Mouse (Mus musculus): ENCODE data around the gene Qrfp. TPM values are rescaled to one million over a fixed set of nuclear protein-coding genes. Genes with fewer than 3 reads are reported as not detected.

The Qrfp gene
- total RNA-seq, 2 experiments from 2014 or later, result not detected

DNA sequence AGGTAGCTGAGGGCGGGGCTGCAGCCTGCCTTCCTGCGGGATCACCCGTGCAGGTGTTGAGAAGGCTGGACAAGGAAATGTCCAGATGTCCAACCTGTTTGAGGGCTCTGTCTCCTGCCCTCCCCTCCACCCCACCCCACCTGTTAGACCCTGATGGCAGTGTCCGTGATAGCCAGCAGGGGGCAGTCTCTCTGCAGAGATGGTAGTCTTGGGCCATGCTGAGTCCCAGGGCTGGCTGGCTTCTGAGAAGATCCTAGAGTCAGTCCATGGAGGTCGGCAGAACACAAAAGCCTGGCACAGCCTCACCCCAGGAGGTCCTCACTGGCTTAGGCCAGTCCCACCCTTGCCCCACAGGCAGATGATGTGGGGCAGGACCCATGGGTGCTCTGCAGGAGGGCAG lies 5.0 kb upstream of the Qrfp start:
- peak; percentile 69 to 76 for DNase-seq

DNA sequence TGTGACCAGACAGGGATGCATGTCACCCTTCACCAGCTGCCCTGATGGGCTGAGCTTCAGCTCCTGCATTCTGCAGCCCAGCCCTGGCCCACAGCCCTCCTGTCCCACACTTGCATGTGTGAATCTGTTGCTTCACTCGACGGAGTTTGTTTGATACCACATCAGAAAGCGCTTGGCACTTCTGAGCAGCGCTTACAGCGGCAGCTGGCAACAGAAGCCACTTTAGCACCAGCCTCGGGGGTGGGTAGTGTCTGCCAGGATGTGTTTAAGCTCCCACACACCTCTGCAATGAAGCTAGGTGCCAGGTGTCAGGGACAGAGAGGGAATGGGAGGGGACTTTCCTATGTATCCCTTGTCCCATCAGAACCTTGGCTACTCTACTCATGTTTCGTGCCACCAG lies 4.3 kb upstream of the Qrfp start:
- no peak for DNase-seq

DNA sequence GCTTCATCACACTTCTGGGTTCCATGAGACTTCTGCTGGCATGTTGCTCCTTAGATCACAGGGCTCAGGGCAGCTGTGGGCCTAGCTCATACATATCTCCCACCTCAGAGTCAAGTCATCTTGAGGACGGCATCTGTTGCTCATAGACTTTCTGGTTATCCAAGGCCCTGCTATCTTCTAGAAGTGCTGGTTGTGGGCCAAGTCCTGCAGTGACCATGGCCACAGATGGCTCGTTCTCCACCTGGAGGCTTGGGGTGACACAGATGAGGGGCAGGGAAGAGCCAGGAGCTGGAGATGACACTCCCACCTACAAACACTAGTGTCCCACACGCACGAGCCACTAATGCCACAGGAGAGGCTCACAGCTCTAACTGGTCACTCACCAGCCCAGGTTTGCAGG lies 3.3 kb upstream of the Qrfp start:
- no peak for DNase-seq

DNA sequence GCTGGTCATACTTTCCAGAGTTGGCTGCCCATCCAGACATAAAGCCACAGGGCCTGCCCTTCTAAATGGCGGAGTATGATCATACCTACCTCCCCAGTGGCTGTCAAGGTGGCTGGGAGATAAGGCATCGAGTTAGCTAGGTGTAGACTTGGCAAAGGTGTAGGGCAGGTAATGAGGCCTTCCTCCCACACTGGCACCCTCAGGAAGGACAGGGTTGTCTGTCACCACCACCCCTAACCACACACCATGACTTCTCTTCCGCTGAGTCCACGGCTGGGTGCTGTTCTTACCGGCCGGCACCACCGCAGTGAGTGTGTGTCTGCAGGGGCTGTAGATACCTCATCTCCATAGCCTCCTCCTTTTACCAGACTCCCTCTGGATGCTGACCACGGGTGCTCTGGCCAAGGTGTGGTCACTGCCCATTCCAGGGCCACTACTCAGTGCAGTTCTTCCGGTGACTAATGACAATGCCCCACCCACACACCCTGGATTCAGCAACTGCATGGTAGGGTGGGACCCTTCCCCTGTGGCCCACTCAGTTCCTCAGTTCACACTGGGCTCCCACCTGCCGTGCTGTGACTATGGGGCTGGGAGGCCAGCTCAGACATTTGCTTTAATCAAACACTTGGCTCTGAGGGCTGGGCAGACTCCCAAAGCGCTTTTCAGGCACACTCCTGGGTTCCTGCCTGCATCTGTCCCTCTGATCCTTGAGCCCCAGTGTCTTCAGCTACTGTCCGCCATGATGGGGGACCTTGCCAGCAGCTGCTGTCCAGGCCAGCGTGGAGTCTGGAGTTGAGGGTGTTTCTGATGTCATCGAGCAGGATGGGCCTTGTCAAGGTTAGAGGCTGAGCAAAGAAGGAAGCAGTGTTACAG lies 942 bp upstream of the Qrfp start:
- no peak for DNase-seq

DNA sequence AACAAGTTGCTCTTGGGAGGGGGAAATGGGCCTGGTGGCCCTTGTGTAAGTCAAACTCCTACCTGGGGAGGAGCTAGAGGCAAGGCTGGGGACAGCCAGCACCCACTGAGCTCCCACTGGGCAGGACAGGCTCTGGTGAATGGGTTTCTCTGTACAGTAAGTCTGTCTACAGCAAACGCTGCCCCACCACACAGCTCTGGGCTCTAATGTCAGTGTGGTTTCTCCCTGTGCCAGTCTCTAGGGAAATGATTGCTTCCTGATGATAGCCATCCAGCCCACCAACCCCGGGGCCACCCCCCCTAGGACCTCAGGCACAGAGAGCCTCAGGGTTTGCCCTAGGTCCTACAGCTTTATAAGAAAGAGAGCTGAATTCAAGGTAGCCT lies 1.0 kb downstream of the Qrfp start:
- no peak for DNase-seq

DNA sequence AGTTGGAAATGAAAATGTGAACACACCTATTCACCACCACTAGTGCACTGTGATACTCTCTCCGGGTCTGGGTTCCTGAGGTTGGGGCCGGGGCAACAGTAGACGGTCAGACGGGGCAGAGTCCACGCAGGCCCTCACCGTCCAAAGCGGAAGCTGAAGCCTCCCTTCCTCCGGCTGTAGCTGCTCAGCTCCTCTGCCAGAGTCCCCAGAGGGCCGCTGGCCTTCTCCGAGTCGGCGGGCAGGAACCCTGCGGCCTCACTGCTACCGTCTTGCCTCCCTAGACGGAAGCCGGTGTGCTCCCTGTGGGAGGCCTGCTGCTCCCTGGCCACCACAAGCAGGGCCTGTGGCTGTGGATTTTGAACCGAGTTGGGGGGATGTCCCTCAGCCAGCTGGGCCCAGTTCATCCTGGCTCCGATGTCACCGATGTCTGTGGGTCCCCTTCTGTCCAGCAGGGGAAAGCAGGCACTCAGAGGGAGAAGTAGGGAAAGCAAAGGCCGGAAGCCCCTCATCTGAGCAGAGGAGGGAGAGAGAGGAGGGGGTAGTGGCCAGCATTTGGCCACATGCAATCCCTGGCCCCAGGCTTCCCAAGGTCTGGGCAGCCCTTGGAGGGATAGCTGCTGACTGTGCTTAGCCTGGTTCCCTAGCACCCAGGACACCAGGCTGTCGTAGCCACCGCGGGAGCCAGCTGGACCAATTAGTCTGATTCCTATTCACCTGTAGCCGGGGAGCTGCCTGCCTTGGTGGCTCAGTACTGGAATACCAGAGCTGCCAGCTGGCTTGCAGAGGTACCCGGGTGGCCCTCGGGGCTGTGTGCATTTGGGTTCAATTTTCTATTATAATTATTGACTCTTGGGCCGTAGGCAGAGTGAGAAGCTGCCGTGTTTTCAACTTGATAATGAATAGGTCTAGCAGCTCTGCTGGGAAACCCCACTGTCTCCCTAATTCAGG lies 1.7 kb downstream of the Qrfp start:
- DNase-seq, result no peak

DNA sequence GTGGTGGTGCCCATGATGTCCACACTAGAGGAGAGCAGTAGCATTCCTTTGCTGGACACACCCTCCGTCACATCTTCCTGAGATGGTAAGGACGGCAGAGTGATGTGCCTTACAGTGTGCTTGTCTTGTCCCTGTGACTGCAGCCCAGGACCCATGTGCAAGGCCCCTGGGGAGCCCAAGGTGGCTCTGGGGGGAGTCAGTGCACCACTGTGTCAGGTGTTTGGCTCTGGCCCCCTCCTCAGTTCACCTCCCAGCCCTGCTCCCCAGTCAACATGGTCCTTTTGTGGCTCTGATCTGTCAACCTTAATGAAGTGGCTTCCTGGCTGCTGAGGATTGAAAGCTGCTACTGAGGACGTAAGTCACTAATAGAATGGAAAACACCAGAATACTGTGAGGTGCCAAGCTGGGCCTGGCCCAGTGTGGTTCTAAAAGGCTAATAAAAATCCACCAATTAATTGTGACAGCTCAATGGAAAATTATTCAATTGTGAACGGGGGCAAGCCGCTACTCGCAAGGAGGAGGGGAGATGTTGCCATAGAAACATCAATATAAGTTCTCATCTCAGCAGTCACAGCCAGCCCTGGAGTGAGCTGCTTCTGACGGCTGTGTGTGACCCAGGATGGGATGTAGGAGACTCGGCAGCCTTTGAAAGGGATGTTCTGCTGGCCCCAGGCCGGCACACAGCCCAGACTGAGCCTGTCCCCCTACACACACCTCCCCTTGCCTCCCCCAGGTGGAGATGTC lies 3.6 kb downstream of the Qrfp start:
- no peak for DNase-seq

DNA sequence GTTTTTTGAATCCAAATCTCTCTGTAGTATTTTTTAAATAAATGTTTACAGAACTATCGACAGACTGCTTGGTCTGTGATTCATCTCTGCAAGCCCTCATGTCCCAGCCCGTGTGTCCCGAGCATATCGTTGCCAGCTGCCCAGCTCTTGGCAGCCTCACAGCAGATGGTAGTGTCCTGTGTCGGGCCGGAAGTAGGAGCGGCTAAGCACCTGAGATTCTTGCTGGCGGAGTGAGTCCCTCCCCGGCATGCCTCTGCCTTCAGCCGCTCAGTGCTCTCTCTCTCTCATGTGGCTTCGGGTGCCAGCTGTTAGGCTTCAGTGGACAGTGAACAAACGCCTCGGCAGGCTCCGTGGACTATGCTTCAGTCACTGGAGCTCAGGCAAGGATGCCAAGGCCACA lies 6.9 kb downstream of the Qrfp start:
- no peak for DNase-seq

DNA sequence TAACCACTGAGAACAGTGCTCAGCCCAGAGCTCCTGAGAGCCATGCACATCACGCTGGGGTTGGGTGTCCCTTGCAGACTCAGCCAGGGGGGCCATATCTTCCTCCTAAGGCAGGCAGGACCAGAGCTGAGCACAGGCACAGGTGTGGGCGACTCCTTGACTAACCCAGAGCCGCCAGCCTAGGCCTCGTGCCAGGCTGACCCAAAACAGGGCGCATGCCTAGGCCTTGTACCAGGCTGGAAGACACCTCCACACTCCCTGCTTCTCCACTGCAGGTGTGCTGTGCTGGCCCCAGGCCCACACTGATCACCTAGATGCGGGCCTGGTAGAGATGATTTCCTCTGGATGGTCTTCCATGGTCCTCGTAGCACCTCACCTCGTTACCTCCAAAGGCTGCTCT lies 7.6 kb downstream of the Qrfp start:
- DNase-seq, result no peak

DNA sequence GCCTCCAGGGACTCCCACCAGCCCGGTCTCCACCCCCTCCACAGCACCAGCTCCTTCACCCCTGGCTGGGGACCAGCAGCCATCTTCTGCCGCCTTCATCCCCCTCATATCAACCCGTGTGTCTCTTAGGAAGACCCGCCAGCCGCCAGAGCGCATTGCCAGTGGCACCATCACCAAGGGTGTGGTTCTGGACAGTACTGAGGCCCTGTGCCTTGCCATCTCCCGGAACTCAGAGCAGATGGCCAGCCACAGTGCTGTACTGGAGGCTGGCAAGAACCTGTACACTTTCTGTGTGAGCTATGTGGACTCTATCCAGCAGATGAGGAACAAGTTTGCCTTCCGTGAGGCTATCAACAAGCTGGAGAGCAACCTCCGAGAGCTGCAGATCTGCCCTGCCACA lies 9.0 kb downstream of the Qrfp start:
- no peak for DNase-seq

DNA sequence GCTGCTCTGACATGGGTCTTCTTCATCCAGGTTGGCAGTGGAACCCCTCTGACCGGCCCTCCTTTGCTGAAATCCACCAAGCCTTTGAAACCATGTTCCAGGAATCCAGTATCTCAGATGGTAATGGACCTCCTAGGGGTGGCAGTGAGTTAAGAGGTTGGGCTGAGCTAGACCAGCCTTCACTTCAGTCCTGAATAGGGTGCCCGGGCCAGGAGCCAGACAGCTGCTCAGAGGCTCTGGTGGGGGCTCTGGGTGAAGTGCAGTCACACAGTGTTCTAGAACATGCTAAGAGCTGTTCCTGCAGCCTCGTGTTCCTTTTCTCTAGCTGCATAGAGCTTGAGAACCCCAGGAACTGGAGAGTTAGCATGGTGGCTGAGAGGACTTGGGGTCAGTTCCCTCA lies 13.4 kb downstream of the Qrfp start:
- DNase-seq, result no peak

DNA sequence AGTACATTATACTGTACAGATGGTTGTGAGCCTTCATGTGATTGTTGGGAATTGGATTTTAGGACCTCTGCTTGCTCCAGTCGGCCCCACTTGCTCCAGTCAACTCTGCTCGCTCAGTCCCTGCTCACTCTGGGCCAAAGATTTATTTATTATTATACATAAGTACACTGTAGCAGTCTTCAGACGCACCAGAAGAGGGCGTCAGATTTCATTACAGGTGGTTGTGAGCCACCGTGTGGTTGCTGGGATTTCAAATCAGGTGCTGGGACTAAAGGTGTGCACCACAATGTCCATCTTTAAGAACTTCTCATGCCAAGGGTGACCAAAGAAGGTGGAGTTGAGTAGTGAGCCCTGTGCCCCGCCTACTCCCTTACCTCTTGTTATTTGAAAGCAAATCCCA lies 17.8 kb downstream of the Qrfp start:
- no peak for DNase-seq

DNA sequence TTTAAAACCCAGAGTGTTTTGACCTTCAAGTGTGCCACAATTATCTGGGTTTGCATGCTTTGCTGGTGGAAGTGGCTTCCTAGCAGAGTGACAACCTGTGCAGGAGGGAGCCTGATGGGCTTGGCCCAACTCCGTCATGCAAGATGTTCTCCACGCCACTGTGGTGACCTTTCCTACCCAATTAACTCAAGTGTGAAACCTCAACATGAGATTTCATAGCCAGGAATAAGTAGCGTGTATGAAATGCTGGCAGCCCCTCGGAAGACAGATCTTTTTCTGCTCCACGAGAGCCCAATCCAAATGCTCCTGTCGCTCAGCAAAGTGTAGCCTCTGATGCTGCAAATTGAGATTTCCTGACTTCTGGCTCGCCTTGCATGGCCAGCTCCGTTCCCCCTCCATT lies 19.1 kb downstream of the Qrfp start:
- DNase-seq, result no peak

DNA sequence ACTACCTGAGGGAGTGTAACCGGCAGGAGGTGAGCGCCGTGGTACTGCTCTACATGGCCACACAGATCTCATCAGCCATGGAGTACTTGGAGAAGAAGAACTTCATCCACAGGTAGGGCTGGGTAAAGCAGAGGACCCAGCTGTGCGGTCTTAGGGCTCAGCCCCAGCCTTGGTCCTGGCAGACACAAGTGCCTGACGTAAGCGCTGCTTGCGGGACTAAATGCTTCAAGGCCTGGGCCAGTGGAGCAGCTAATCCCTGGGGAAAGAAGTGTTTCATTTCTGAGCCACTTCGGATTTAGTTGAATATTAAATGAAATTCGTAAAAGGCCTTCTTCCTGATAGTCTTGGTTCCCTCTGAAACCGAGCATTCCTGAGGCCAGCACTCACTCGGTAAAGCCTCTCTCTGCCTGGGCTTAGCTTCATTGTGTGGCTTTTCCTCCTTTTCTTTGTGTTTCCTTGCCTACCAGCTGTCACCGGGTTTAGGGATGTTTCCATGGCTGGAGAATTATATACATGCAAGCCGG lies 19.6 kb downstream of the Qrfp start:
- DNase-seq, result no peak

DNA sequence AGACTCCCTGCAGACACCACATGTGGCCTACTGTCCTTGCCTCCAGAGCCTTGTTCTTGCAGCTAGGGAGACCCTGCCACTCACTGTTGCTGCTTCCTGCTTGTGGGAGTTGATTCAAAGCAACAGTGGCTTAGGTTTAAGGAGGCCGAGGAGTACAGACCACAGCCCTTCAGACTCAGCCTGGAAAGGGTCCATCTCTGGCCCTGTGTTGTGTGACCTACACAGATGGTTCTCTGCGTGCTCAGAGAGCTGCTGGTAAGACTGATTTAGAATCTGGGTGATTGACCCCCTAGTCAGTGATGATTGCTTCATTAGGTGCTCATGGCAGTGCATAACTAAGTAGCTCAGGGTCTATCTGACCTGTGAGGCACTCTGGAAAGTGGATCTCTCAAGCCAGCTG lies 21.2 kb downstream of the Qrfp start:
- no peak for DNase-seq

DNA sequence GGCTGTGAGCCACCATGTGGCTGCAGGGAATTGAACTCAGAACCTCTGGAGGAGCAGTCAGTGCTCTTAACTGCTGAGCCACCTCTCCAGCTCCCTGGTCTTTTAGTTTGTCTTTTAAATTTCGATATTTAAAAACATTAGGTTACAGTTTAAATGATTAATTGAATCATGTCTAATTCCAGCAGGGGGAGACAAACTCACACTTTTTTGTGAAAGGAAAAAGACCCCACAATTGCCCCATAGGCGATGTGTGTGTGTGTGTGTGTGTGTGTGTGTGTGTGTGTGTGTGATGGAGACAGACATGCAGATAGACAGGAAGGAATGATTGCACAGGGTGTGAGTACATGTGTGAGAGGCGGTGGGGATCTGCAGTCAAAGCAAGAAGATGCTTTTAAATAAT lies 22.2 kb downstream of the Qrfp start:
- DNase-seq, result no peak

DNA sequence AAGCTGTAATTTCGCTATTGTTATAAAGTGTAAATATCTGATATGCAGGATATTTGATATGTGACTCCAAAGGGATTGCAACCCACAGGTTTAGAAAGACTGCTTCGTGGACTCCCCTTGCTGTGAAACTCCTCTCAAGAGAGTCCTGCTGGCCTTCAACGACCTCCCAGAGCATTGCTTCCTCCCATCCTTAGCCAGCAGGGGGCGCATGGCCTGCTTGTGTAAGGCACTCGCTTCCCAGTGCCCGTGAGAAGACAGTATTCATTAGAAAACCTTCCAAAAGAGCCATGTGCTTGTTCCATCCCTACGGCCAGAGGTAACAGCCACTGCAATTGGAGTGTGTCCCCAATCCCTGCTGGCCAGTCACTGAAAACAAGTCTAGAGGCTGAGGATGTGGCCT lies 23.4 kb downstream of the Qrfp start:
- peak; percentile 81 to 87 for DNase-seq

DNA sequence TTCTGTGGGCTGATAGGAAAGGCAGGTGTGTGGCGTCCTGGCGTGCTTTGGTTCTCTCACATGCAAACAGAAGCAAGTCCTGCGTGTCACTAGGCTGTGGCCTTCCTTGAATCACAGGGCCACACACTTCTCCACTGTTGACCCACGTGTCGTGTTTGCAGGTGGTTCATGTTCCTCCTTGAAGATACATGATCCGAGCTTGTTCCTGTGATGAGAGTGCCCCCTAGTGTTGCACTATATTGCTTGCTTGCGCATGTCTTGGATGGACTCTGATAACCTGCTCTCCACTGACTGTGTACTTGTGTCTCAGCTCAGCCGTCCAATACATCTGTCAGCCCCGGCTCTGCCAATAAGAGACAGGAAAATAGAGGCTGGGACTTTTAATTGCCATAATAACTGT lies 25.3 kb downstream of the Qrfp start:
- peak; percentile 69 to 78 for DNase-seq

DNA sequence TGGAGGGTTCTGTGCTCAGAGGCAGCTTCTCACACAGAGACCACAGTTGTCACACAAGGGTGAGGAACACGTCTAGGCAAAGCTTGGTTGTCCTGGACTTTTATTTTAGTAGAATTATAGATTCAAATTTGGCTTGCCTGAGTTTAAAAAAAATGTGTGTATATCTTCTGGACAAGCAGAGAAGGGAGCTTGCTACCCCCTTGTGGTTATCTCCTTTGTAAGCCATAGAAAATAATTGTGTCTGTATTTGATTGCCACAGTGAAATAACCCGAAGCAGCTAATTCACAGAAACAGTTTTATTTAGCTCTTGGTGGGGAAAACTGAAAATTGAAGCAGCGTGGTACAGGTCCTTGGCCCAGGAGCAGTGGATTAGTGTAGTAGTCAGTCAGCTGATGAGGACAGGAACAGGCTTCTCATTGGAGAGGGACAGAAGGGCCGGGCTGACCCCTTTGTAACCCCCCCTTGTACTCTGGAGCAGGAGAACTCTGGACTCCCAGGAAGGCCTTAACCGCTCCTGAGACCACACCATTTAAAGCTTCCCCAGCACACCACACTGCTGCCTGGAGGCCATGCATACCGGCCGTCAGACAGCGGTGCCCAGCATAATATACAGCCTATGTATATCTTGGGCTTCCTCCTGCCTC lies 27.3 kb downstream of the Qrfp start:
- no peak for DNase-seq

DNA sequence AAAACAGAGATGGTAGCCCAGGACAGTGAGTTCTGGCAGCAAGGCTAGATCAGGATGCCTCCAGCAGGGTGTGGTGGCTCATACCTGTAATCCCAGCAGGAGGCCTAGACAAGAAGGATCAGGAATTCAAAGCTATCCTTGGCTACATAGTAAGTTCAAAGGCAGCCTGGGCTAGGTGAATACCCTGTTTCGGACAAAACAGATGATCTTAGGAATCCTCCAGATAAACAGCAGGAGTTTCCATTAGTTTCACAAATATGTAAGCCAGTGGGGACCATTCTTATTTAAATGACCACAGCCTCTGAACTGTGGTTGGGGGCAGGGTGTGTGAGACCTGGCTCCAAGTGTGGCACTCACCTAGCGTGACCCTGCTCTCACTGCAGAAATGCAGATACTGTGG lies 31.1 kb downstream of the Qrfp start:
- no peak for DNase-seq

DNA sequence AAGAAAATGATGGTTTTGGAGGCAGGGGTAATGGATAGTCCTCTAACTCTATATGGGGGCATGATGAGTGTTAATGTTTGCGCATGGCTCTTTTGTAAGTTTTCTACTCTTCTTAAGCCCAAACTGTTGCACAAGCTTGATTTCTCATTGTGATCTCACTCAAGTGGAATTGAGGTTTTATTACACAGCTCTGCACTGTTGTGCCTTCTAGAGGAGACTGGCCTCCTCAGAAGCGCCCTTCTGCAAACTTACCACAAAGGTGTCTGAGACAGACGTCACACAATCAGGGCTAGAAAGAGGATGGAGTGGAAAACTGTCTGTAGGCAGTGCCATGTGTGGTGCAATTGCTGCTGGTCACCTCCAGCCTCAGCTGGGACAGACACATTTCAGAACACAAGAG lies 33.9 kb downstream of the Qrfp start:
- no peak for DNase-seq

Data from adrenal gland, postnatal 36 days (tissue).